Mouse (Mus musculus) cerebellum, postnatal 36 days (tissue): Measurements from ENCODE around the gene H1fx.
A peak's percentile ranks its signal among the peaks of the same experiment; 100 is the strongest.
"Not testable (repeated sequence)": the region's sequence is repeated elsewhere in the genome, so short reads cannot be mapped to it uniquely, and the experiment has no call there.

Source experiments
- DNase-seq, 2 experiments: peaks; one replicate each; pipeline ENCODE4 v3.0.0; 2021 to 2022; ENCODE audit warnings: mixed read lengths in 2 of 2

Gene H1fx

DNA sequence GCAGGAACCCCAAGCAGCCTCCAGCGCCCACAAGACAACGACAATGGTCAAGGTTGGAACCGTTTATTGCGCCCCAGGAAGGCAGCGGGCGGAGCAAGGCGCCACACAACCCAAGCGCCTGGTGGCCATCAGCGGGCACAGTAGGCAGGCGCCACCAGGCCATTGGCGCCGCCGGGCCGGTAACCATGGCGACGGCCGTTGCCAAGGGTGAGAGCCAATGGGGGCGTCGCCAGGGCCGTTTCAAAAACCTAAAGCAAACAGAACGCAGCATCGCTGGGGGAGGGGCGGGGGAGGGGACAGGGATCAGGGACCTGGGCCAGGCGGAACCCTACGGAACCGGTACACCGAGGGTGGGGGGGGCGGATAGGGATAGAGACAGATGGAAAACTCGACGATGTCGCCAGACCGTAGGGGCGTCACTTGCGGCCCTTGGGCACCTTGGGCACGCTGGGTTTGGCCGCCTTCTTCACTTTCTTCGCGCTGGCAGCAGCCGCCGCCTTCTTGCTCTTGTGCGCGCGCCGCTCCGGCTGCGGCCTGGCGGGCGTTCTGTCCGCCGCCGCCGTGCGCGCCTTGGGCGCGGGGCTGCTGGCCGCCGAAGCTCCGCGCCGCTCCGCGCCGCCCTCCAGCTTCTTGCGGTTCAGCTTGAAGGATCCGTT, 935 bp downstream of the H1fx start:
- DNase-seq = peak; percentile 77 to 84

DNA sequence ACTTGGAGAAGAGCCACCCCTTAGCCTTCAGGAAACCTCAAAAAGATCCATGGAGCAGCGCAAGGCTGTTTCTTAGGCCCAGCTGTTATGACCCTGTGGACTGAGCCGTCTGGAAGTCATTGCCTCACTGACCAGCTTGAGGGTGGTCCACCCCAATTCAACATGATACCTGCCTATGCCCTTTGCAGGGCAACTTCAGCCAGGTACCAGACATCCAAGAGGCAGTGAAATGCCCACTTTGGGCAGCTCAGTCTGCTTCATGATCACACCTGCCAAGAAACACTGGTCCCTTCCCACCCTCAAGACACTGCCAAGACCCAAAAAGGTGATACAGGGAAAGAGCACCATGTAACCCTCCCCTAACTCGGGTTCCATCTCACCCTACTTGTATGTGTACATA, 1.7 kb downstream of the H1fx start:
- no peak for DNase-seq

DNA sequence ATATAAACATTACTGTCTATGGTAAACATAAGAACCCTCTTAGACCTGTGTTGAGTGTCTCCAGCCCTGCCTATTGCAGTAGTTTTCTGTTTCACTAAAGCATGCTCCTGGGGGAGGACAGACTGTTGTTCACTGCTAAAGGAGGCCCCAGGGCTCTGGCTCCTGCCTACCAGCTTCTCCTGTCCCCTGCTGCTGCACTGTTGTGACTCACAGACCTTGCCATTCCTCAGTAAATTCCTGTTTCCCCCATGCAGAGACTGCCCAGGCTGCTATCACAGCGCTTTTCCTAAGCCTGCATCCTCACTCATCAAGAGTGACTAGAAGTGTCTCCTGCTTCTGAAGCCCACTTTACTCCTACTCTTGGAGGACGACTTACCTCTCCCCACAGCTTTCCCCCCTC, 11.4 kb downstream of the H1fx start:
- DNase-seq = no peak

DNA sequence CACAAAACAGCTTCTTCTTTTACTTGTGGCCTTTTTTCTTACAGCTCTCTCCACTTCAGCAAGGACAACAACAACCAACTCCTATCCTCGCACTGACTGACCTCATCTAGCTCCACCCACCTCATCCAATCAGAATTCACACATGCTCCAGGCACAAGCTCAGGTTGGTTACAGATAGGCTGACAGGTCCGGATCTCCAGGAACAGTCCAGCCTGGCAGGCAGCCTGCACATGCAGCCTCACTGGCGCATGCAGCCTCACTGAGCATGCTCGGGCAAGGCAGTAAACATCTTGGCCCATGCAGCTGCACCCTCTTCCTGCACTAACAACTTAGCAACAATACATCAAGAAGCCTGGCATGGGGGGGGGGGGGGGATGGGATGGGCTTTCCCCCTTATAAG, 19.0 kb downstream of the H1fx start:
- not testable (repeated sequence) for DNase-seq

DNA sequence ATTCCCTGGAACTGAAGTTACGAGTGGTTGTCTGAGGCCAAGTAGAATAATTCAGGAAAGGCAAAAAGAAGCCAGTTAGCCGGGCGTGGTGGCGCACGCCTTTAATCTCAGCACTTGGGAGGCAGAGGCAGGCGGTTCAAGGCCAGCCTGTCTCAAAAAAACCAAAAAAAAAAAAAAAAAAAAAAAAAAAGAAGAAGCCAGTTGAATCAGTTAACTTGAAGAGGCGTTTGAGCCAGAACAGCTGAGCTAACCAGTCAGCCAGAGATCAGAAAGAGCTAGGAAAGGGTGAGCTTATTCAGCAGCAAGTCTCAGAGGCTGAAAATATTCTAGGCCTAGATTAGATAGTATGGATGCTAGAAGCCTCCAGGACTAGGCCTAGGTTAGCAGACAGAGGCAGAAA, 39.3 kb downstream of the H1fx start:
- no peak for DNase-seq

DNA sequence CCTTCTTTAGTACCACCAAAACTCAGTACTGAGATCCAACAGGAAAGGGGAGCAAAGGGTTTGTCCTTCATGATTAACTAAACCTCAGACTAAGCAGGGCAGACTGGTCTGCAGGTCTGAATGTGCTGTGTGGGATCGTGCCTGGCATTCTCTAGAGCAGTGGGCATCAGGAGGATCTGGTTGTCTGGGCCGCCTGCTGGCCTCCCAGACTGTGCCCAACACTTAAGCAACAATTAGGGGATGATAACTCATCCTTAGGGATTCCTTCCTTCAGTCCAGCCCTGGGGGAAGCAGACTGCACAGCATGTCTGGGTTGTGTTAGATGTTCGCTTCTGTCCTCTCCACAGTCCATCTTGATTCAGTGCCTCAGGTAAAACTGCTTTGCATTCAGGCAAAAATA, 42.5 kb downstream of the H1fx start:
- DNase-seq = no peak

DNA sequence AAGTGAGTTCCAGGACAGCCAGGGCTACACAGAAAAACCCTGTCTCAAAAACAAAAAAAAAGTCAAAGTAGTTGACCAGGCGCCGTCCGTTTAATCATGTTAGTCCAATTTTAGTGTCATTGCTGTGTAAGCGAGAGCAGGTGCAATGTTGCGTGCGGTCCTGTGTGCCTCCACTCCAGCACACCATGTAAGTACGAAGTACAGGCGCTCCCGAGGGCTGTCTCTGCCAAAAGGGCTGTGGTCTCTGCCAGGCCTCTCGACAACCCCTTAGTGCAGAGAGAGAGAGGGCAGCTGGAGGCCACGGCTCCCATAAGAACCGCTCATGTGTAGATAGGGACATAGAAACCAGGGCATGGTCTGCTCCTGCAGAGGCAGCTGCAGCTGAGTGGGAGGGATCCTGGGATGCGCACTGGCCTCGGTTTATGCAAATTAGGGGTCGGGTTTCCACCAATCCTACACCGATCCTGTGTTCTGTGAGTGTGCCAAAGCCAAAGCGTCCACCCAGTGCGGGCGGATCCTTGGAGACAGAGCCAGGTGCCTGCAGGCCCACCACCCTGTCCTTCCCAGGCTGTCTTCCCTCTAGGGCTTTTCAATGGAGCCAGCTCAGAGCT, 44.2 kb downstream of the H1fx start:
- no peak for DNase-seq

DNA sequence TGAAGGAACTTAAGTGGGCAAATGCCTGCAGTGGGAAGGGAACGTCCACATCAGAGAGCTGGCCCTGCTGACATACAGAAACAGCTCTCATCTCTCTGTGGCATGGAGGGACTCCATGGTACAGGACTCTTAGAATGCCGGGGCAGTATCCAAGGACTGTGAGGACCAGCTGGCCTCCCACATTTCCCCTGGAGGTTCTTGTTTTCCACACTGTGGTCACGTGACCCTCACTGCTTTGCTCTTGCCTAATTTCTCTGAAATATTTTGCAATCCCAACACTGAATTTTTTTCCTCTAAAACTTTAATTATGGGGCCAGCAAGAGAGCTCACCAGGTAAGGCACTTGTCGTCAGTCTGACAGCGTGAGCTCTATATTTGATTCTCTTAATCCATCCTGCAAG, 46.4 kb downstream of the H1fx start:
- DNase-seq = no peak
